Mouse (Mus musculus): Measurements from ENCODE around the gene Txndc2.
A peak's percentile ranks its signal among the peaks of the same experiment; 100 is the strongest.

Txndc2 gene

DNA sequence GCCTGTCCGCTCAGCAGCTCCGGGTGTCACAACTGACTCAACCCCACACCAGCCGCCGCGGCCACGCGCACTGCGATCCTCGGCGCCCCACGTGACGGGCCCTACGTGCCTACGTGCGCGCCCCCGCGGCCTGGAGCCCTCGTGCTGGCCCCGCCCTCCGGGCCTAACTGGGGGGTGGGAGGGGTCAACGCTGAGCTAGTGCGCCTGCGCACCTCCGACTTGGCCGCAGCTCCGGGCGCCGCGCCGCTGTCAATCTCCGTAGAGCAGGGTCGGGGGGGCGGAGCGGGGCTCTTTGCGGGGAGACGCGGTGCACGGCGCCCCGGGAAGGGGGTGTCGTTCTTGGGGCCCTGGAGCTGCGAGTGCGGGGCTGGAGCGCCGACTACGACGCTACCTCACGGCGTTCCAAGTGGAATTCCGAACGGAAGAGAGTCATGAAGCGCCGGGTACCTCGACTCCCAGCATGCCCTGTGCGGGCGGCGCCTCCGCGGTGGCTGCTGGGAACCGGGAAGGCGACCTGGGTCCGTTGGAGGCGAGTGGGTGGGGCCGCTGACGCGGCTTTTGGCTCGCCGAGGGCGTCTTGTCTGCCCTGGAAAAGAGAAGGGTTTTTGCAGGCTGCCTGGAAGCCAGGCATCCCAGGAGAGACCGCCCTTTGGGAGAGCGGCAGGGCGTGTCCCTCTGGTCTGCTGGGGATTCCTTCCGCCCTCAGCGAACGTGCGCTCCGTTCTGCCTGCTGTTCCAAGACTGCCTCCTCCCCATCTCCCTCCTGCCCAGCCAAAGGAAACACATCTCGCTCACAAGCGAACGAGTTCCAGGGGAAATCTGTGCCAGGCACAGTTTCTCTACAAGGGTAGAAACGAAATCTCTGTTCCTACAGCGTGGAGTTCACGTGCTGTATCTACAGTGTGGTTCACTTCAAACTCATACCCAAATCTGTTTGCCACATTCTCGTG lies 28.2 kb downstream of the Txndc2 start, which contains the start of gene Vapa:
Vapa (minus strand) TSS at position 93 of the 950 bp plus-strand sequence.
- peak; percentile 95 to 99 for DNase-seq (ENCODE audit: low read depth in 1 of 2, low spot score in 2 of 2)

DNA sequence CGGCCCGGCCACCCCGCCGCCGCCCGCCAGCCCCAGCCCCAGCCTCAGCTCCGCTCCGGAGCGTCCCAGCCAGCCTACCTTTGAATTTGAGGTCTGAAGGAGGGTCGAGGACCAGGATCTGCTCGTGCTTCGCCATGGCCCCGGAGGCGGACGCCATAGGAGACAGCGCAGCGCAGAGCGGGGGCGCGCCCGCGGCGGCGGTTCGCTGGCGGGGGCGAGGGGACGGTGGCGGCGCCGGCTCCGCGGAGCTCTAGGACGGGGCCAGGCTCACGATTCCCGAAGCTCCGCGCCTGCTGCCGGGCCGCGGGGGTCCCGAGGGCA lies 28.9 kb downstream of the Txndc2 start:
- DNase-seq (ENCODE audit: low read depth in 1 of 2, low spot score in 2 of 2), result no peak

DNA sequence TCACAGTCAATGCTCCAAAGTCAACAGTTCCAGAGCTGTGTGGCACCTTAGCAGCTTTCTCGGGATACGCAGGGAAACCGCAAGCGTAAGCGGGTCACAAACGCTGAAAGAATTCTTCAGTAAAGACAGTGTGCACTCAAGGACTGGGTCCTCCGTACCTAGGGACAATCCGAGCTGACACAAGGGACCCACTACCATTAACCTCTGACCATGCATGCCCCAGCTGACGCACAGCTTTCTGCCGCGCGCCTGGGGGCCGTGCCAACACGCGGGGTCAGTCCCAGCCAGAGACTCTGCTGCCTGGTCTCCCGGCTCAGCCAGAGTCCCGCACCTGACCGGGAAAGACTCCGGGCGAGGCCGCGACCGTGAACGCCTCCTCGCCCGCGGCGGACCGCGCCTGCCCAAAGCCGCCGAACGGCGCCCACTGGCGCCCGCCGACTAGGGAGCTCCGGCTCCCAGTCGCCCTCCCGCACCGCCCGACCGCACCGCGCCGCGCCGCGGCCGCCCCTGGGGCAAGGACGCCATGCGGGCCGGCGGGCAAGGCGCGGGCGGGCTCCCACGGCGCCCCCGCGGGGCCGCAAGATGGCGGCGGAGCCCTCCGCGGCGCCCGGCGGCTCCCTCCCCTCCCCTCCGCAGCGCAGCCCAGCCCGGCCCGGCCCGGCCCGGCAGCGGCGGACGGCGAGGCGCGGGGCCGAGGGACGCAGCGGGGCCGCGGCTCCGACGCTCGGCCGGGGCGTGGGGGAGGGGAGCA lies 29.4 kb downstream of the Txndc2 start:
- DNase-seq (ENCODE audit: low read depth in 1 of 2, low spot score in 2 of 2), result peak in 1 of 2 experiments; percentile 19

DNA sequence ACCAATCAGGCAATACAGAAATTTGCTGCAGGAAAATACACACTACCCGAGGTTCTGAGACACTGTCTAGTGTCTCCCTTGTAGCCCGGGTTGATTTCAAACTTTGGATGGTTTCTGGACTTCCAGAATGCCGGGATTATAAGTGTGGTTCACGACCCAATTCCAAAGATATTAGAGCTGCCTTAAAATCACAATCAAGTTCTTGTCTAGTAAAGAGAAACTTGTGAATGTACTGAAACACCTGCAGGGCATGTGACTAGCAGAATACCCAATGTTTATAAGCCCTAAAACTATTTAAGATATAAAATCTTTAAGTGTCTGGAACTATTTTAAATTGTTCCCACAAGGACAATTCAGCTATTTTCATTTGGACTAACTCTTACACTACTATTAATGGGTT lies 30.2 kb downstream of the Txndc2 start:
- no peak for DNase-seq (ENCODE audit: low read depth in 1 of 2, low spot score in 2 of 2)

DNA sequence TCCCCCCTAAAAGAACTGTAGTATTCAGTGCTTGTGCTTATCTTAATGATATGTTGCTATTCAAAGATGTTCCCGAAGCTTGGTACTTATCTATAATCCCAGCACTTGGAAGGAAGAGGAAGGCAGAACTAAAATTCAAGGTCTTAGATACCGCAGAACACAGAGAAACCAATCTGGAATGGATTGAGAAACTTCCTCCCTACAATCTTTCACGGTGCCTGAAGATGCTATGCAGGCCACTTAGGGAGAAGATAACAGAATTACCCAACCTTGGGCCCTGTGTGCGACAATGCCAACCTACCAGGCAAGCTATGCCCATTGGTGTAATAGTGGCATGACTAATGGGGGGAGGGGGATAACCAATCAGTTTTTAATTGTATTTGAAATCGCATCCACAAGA lies 33.2 kb downstream of the Txndc2 start:
- no peak for DNase-seq (ENCODE audit: low read depth in 1 of 2, low spot score in 2 of 2)

DNA sequence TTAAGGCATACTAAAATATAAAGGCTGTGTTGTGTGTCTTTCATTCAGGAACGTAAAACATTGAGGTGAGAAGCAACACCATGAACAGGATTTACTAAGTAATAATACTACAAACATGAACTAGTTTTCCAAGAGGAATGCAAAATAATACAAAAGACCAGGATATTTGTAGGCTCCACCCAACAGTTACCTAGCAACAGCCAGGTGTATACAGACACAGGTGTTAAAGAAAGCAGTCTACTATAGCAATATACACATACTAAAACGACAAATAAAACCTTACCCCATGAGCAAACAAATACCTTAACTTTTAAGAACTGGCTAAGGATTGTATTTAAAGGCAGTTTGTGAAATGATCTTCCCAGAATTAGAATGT lies 33.7 kb downstream of the Txndc2 start:
- DNase-seq (ENCODE audit: low read depth in 1 of 2, low spot score in 2 of 2), result no peak

DNA sequence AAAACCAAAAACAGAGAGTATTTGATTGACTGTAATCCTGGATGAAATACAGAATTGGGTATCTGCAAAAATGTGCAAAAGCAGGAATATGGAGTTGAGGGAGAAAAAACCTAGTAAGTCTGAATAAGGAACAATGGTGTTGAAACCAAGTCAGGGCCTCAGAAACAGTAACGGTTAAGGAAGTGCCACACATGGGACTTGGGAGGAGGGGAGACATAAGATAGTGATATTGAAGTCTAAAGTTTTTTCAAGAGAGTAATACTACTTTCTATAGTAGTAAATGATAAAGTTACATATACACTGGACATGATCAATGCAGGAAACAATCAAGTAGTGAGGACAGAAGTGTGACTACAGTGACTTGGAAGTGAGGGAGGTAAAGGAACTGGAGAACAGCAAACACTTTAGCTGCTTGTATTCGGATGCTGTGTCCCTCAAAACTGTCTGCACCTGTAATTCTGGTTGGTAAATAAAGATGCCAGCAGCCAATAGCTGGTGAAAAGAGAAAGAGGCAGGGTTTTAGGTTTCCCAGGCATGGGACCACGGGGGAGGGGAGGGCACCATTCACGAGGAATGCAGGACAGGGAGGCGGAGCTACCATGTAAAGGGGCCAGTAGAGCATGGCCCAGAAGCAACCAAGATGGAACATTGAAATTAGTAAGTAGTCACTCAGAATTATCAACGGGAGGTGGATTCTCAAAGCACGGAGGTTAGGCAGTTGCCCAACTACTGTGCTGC lies 34.2 kb downstream of the Txndc2 start:
- no peak for DNase-seq (ENCODE audit: low read depth in 1 of 2, low spot score in 2 of 2)

DNA sequence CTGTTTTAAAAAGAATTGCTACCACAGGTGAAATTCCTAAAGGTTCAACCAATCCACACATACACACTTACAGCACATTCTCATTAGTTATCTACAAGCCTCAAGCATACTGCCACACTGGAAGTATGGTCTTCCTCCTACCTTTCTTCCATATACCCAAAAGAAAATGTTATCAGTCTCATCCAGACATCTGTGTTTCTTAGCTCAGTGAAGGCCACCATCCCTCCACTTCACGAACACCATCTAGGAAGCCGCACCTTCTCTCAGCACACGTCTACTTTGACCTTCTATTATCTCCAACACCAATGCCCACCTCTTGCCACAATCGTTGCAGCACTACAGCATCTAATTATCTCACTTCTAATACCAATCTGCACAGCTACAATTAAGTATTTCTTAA lies 36.0 kb downstream of the Txndc2 start:
- DNase-seq (ENCODE audit: low read depth in 1 of 2, low spot score in 2 of 2), result no peak

DNA sequence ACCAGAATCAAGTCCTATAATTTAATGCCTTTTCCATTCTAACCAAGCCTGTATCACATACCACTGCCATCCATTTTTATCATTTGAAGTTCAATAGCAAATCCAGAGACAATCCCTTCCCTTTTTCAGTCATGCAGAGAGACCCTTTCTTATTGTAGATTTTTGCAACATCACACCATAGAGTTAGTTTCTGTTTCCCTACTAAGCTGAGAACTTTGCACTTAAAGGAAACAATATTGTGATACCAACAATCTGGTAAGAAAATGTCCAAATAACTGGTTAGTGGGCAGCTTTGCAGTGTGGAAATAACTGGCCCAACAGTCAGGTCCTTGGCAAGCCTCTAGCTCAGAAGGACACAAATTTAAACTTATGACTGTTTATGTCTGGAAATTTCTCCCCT lies 37.1 kb downstream of the Txndc2 start:
- no peak for DNase-seq (ENCODE audit: low read depth in 1 of 2, low spot score in 2 of 2)

DNA sequence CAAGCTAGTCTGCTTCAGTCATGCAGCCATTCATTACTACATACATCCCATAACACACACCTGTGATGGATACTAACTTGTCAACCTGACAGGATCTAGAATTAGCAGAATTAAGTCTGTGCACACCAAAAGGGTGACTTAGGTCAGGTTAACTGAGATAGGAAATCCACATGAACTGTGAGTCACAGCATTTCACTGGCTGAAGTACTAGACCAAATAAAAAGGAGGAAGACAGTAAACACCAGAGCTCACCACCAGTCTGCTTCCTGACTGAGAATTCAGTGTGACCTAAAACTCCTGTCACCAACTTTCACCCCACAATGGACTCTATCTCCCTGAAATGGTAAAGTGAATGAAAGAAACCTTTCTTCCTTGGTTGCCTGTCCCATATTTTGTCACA lies 37.7 kb downstream of the Txndc2 start:
- DNase-seq (ENCODE audit: low read depth in 1 of 2, low spot score in 2 of 2), result no peak

DNA sequence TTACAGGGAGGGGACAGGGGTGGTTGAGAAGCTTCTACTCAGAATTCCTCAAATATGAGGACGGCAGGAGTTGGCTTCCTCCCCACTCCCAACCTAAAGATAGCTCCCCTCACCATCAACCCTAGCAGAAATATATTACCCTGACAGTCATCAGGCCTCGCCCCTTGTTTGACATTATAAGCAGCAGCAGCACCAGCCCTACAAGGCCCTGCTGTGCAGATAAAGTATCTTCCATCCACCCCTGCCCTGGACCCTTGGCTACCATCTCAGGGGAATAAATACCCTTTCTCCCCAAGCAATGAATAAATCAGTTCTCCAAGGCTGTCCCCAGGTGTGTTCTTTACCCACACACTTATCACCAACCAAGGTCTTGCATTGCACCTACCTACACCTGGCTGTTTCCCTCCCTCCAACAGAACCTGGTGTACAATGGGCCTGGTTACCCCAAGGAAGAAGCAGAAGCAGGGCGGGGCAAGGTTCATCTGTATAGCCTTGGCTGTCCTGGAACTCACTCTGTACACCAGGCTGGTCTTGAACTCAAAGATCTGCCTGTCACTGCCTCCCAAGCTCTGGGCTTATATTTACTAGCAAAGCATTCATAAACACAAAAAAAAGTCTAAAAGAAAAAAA lies 44.0 kb downstream of the Txndc2 start:
- no peak for DNase-seq (ENCODE audit: low read depth in 1 of 2, low spot score in 2 of 2)

DNA sequence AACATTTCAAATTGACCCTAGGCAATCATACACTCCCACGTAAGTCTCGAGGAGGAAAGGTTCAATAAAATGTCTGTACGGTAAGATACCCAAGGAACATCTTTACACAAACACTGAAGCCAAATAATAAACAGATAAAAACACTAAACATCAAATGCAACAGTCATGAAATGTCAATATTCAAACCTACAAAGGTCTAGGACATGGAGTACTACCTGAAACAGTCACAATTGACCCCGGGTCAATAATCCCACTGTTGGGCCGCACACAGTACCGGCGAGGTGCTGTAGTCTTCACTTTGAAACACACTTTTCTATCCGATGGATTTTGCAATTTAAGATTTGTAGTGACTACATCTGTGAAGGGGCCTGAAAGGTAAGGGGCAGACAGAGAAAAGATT lies 47.3 kb downstream of the Txndc2 start:
- DNase-seq (ENCODE audit: low read depth in 1 of 2, low spot score in 2 of 2), result no peak
